Mouse (Mus musculus): ENCODE data around the gene Elf2. TPM values are rescaled to one million over a fixed set of nuclear protein-coding genes. Genes with fewer than 3 reads are reported as not detected.

The Elf2 gene
- polyA plus RNA-seq, 1 experiment from 2014 or later, result 48.9 TPM

DNA sequence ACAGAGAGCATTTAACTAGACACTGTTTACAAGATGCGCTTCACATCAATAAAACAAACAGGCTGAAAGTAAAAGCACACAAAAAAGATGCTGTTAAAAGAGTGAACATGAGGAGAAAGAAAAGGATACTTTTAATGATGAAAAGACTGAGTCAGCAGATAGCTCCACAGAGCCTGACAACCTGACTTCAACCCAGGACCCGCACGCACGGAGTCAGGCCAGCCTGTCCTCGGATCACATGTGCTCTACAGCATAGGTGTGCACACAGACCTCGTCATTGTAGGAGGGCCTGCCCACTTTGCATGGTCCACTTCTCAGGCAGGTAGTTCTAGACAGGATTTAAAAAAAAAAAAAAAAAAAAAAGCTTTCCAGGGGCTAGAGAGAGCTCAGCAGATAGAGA is 6.5 kb downstream of the Elf2 start:
- no peaks in the 10 kb centered on the region for H3K9me3 ChIP-seq (replicated peaks; ENCODE audit: control insufficient read depth, low read length)
- 80% methylated on average over 6 of the region's 6 CpGs for WGBS
- DNase-seq (ENCODE audit: low spot score) (no peak), ATAC-seq (replicated peaks; ENCODE audit: insufficient number of reproducible peaks, low FRiP score, low TSS enrichment, low read depth) (0 out of 2 replicates have a peak, but pooled peaks have one; percentile 62)
- H3K36me3 ChIP-seq (replicated peaks; ENCODE audit: control insufficient read depth, insufficient read depth, low read depth, low read length), result no peaks in the 10 kb centered on the region
- no peak overlapping the region for H3K4me2 ChIP-seq (ENCODE audit: low read depth, low read length)
- H3K27me3 ChIP-seq (ENCODE audit: control insufficient read depth, insufficient read depth, low read length), result no peaks in the 10 kb centered on the region
- H3K4me3 ChIP-seq (ENCODE audit: low read depth, low read length), result no peak overlapping the region
- no peaks in the 10 kb centered on the region for H3K4me1 ChIP-seq (ENCODE audit: control insufficient read depth, insufficient read depth, low read length)
- H3K9ac ChIP-seq (replicated peaks; ENCODE audit: low read length), result no peak overlapping the region
- no peak overlapping the region for H3K27ac ChIP-seq (replicated peaks; ENCODE audit: low read depth, low read length)

DNA sequence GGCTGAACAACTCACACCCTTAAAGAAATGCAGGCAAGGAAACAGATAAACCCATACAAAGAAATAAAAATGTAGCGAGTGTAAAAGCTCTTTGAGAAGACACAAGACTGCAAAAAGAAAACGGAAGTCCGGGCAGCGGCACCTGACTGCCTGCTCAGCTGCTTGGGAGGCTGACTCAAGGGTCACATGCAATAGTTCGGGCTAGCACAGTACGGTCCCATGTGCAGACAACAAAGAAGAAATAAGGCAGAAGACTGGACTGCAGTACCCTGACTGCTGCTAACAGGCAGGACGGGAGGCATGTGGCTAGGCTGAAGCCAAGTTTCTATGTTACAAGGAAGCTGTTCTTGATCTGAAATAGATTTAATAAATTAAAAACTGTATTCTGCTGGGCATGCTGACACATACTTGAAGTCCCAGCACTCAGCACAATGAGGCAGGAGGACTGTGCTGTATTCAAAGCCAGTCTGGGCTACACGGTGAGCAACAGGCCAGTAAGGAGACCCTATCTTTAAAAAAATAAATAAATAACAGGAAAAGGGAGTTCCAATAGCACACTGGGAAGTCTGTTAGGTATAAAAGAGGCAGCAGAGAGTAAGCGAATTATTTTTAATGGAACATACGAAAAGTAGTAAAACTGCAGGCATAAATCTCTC is 7.1 kb downstream of the Elf2 start:
- H3K4me2 ChIP-seq (ENCODE audit: low read depth, low read length), result no peak overlapping the region
- H3K27ac ChIP-seq (replicated peaks; ENCODE audit: low read depth, low read length), result no peak overlapping the region
- ATAC-seq (replicated peaks; ENCODE audit: insufficient number of reproducible peaks, low FRiP score, low TSS enrichment, low read depth), result peak; percentile 56; the same call in 1 of the 2 replicates

DNA sequence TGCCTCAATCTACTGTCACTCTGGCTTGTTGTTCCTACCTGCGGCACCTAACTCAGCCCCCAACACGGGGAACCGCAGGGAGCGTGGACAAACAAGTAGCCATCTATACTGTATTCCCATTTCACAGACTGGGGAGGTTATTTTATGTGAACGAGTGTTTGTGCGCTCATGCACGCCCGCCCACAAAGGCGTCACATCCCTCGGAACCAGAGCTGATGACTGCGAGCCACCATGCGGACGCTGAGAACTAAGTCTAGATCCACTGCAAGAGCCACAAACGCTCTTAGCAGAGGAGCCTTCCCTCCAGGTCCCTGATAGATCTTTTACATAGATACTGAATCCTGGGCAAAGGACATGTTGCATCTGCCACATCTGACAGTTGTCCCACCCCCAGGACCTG is 10.4 kb downstream of the Elf2 start:
- DNase-seq (ENCODE audit: low spot score), result no peak
- Histone ChIP-seq H3K27me3 (ENCODE audit: control insufficient read depth, insufficient read depth, low read length) (no peaks in the 10 kb centered on the region), H3K4me1 (ENCODE audit: control insufficient read depth, insufficient read depth, low read length) (no peaks in the 10 kb centered on the region), H3K4me3 (ENCODE audit: low read depth, low read length) (no peak overlapping the region), H3K36me3 (replicated peaks; ENCODE audit: control insufficient read depth, insufficient read depth, low read depth, low read length) (no peaks in the 10 kb centered on the region), H3K9ac (replicated peaks; ENCODE audit: low read length) (no peak overlapping the region), H3K4me2 (ENCODE audit: low read depth, low read length) (no peak overlapping the region), H3K9me3 (replicated peaks; ENCODE audit: control insufficient read depth, low read length) (no peaks in the 10 kb centered on the region), H3K27ac (replicated peaks; ENCODE audit: low read depth, low read length) (no peak overlapping the region)
- 88% methylated on average over 14 of the region's 14 CpGs for WGBS
- no peak for ATAC-seq (replicated peaks; ENCODE audit: insufficient number of reproducible peaks, low FRiP score, low TSS enrichment, low read depth)

More for the DNA sequence above, 7.1 kb downstream of the Elf2 start:
- Histone ChIP-seq H3K4me3 (ENCODE audit: low read depth, low read length) (no peak overlapping the region), H3K9ac (replicated peaks; ENCODE audit: low read length) (no peak overlapping the region), H3K9me3 (replicated peaks; ENCODE audit: control insufficient read depth, low read length) (no peaks in the 10 kb centered on the region), H3K27me3 (ENCODE audit: control insufficient read depth, insufficient read depth, low read length) (no peaks in the 10 kb centered on the region), H3K36me3 (replicated peaks; ENCODE audit: control insufficient read depth, insufficient read depth, low read depth, low read length) (no peaks in the 10 kb centered on the region), H3K4me1 (ENCODE audit: control insufficient read depth, insufficient read depth, low read length) (no peaks in the 10 kb centered on the region)
- no peak for DNase-seq (ENCODE audit: low spot score)
- 57% methylated on average over 10 of the region's 10 CpGs for WGBS

DNA sequence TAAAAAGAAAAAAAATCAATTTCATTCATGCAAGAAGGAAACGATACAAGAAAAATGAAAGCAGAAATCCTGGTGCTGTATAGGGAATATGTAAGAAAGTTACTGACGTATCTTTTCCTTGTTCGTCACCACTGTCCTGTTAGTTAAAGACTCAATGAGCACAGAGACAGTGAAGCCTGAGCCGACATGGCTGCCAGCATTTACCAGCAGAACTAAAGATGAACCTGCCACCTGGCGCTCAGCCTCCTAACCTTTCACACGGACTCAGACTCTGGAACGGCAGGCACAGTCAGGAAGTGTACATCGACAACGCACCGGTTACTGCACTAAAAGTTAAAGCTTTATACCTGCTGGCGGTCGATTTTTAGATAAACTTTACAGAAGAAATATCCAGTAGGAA is 11.9 kb downstream of the Elf2 start:
- ATAC-seq (replicated peaks; ENCODE audit: insufficient number of reproducible peaks, low FRiP score, low TSS enrichment, low read depth) (no peak), DNase-seq (ENCODE audit: low spot score) (no peak)
- Histone ChIP-seq H3K27ac (replicated peaks; ENCODE audit: low read depth, low read length) (no peak overlapping the region), H3K9me3 (replicated peaks; ENCODE audit: control insufficient read depth, low read length) (no peaks in the 10 kb centered on the region), H3K27me3 (ENCODE audit: control insufficient read depth, insufficient read depth, low read length) (no peaks in the 10 kb centered on the region), H3K4me3 (ENCODE audit: low read depth, low read length) (no peak overlapping the region), H3K9ac (replicated peaks; ENCODE audit: low read length) (no peak overlapping the region), H3K4me2 (ENCODE audit: low read depth, low read length) (no peak overlapping the region), H3K36me3 (replicated peaks; ENCODE audit: control insufficient read depth, insufficient read depth, low read depth, low read length) (no peaks in the 10 kb centered on the region), H3K4me1 (ENCODE audit: control insufficient read depth, insufficient read depth, low read length) (no peaks in the 10 kb centered on the region)
- 90% methylated on average over 12 of the region's 12 CpGs for WGBS

DNA sequence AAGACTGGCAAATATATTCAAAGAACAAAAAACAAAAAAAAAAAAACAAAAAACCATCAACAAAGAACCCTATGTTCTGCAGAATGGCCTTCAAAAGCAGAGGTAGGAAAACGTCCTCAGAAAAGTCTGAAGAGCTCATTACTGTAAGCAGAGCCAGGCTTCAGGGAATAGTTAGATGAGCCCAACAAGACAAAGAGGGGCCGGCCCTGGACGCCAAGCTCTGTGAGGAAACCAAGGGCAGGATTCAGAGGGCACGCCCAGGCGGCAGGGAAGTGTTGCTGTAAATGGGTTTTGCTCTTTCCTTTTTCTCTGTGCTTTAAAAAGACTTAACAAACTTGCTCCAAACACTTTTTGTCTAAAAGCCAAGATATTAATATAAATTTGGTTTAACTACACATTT is 12.6 kb downstream of the Elf2 start:
- DNase-seq (ENCODE audit: low spot score), result no peak
- H3K9me3 ChIP-seq (replicated peaks; ENCODE audit: control insufficient read depth, low read length), result no peaks in the 10 kb centered on the region

DNA sequence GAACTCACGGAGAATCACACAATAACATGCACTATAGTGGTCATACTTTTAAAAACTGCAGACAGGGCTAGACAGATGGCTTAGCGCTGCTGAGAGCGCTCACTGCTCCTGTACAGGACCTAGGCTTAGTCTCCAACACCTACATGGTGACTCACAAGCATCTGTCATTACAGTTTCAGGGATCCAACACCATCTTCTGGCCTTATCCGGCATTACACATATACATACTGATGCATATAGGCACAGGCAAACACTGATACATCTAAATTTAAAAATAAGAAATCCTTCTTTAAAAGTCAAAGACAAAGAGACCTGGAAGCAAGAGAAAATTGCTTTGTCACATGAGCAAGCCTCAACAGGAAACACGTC is 13.1 kb downstream of the Elf2 start:
- H3K4me3 ChIP-seq (ENCODE audit: low read depth, low read length), result no peak overlapping the region
- H3K27me3 ChIP-seq (ENCODE audit: control insufficient read depth, insufficient read depth, low read length), result no peaks in the 10 kb centered on the region
- ATAC-seq (replicated peaks; ENCODE audit: insufficient number of reproducible peaks, low FRiP score, low TSS enrichment, low read depth) (no peak), DNase-seq (ENCODE audit: low spot score) (no peak)
- H3K27ac ChIP-seq (replicated peaks; ENCODE audit: low read depth, low read length), result no peak overlapping the region
- H3K36me3 ChIP-seq (replicated peaks; ENCODE audit: control insufficient read depth, insufficient read depth, low read depth, low read length), result no peaks in the 10 kb centered on the region; the same call in 1 of the 2 replicates
- 93% methylated on average over 5 of the region's 5 CpGs for WGBS
- H3K4me1 ChIP-seq (ENCODE audit: control insufficient read depth, insufficient read depth, low read length), result no peaks in the 10 kb centered on the region
- H3K9ac ChIP-seq (replicated peaks; ENCODE audit: low read length), result no peak overlapping the region
- no peaks in the 10 kb centered on the region for H3K9me3 ChIP-seq (replicated peaks; ENCODE audit: control insufficient read depth, low read length)
- no peak overlapping the region for H3K4me2 ChIP-seq (ENCODE audit: low read depth, low read length)

More for the DNA sequence above, 12.6 kb downstream of the Elf2 start:
- no peak overlapping the region for H3K4me2 ChIP-seq (ENCODE audit: low read depth, low read length)
- WGBS, result 71% methylated on average over 5 of the region's 5 CpGs
- no peak for ATAC-seq (replicated peaks; ENCODE audit: insufficient number of reproducible peaks, low FRiP score, low TSS enrichment, low read depth)
- H3K27ac ChIP-seq (replicated peaks; ENCODE audit: low read depth, low read length), result no peak overlapping the region
- no peaks in the 10 kb centered on the region for H3K36me3 ChIP-seq (replicated peaks; ENCODE audit: control insufficient read depth, insufficient read depth, low read depth, low read length)
- no peak overlapping the region for H3K4me3 ChIP-seq (ENCODE audit: low read depth, low read length)
- no peaks in the 10 kb centered on the region for H3K27me3 ChIP-seq (ENCODE audit: control insufficient read depth, insufficient read depth, low read length)
- no peaks in the 10 kb centered on the region for H3K4me1 ChIP-seq (ENCODE audit: control insufficient read depth, insufficient read depth, low read length)
- H3K9ac ChIP-seq (replicated peaks; ENCODE audit: low read length), result no peak overlapping the region

DNA sequence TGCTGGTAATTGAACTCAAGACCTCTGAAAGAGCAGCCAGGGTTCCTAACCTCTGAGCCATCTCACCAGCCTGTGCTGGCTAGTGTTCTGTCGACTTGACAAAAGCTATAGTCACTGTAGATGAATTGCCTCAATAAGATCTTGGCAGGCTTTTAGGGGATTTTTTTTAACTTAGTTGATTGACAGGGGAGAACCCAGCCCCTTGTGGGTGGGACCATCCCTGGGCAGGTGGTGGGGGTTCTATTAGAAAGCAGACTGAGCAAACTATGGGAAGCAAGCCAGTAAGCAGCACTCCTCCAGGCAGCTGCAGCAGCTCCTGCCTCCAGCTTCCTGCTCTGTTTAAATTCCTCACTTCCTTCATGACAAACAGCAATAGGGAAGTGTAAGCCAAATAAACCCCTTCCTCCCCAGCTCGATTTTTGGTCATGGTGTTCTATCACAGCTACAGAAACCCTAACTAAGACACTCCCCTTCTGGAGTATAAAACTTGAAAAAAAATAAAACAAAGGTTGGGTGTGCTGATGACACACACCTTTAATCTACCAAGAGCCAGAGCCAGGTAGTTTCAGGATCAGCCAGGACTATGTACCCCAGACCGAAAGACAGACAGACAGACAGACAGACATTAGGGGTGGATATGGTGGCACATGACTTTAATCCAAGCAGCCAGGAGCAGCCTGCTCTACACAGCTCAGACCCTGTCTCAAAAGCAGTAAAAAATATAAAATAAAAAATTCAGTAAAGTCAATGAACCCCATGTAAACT is 13.6 kb downstream of the Elf2 start:
- Histone ChIP-seq H3K4me1 (ENCODE audit: control insufficient read depth, insufficient read depth, low read length) (no peaks in the 10 kb centered on the region), H3K9ac (replicated peaks; ENCODE audit: low read length) (no peak overlapping the region), H3K4me3 (ENCODE audit: low read depth, low read length) (no peak overlapping the region), H3K27me3 (ENCODE audit: control insufficient read depth, insufficient read depth, low read length) (no peaks in the 10 kb centered on the region), H3K9me3 (replicated peaks; ENCODE audit: control insufficient read depth, low read length) (no peaks in the 10 kb centered on the region), H3K4me2 (ENCODE audit: low read depth, low read length) (no peak overlapping the region), H3K36me3 (replicated peaks; ENCODE audit: control insufficient read depth, insufficient read depth, low read depth, low read length) (no peaks in the 10 kb centered on the region; the same call in 1 of the 2 replicates), H3K27ac (replicated peaks; ENCODE audit: low read depth, low read length) (no peak overlapping the region)
- 86% methylated on average over 3 of the region's 3 CpGs for WGBS
- no peak for ATAC-seq (replicated peaks; ENCODE audit: insufficient number of reproducible peaks, low FRiP score, low TSS enrichment, low read depth)
- DNase-seq (ENCODE audit: low spot score), result no peak

DNA sequence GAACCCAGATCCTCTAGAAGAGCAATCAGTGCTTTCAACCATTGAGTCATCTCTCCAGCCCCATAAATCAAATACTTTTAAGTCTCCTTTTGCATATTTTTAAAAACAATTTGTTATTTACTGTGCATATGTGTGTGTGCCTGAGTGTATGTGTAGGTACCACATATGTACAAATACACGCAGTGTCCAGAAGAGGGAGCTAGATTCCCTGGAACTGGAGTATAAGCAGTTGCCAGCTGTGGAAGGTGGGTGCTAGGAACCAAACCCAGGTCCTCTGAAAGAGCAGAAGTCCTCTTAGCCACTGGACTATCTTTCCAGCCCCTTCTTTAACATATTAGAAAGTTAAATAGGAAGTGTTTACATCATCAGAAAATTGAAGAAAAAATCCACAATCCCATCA is 15.0 kb downstream of the Elf2 start:
- no peak for DNase-seq (ENCODE audit: low spot score)
- H3K9ac ChIP-seq (replicated peaks; ENCODE audit: low read length), result no peak overlapping the region
- no peak overlapping the region for H3K4me2 ChIP-seq (ENCODE audit: low read depth, low read length)
- H3K4me1 ChIP-seq (ENCODE audit: control insufficient read depth, insufficient read depth, low read length), result no peaks in the 10 kb centered on the region
- H3K4me3 ChIP-seq (ENCODE audit: low read depth, low read length), result no peak overlapping the region
- no peak overlapping the region for H3K27ac ChIP-seq (replicated peaks; ENCODE audit: low read depth, low read length)
- no peaks in the 10 kb centered on the region; the same call in 1 of the 2 replicates for H3K36me3 ChIP-seq (replicated peaks; ENCODE audit: control insufficient read depth, insufficient read depth, low read depth, low read length)
- H3K9me3 ChIP-seq (replicated peaks; ENCODE audit: control insufficient read depth, low read length), result no peaks in the 10 kb centered on the region
- no peaks in the 10 kb centered on the region for H3K27me3 ChIP-seq (ENCODE audit: control insufficient read depth, insufficient read depth, low read length)
- 85% methylated on average over 1 of the region's 1 CpGs for WGBS
- no peak for ATAC-seq (replicated peaks; ENCODE audit: insufficient number of reproducible peaks, low FRiP score, low TSS enrichment, low read depth)

All from embryonic facial prominence, embryonic 11.5 days (tissue).